Mouse (Mus musculus) embryo, embryonic 9.5 days (tissue): ENCODE results near the gene Spo11.
A peak's percentile ranks its signal among the peaks of the same experiment; 100 is the strongest.

Experiments
- DNase-seq: peaks from one replicate; pipeline ENCODE4 v3.0.0-alpha.2; 2017; ENCODE audit errors: extremely low spot score

The Spo11 gene

GRCm38 (mm10) chr2:173003737-173004136, 26.2 kb downstream of the Spo11 start:
- DNase-seq = no peak

- no peak for DNase-seq
These were observed 32.8 kb downstream of the Spo11 start for GRCm38 (mm10) chr2:173010220-173010717.

- DNase-seq = no peak
These were observed 33.9 kb downstream of the Spo11 start for GRCm38 (mm10) chr2:173011440-173011839.

- DNase-seq = no peak
These were observed 37.3 kb downstream of the Spo11 start for GRCm38 (mm10) chr2:173014741-173015287.

- no peak for DNase-seq
These were observed 40.4 kb downstream of the Spo11 start for GRCm38 (mm10) chr2:173017940-173018339.

- peak; percentile 42 for DNase-seq
These were observed 41.1 kb downstream of the Spo11 start for GRCm38 (mm10) chr2:173018618-173019017.

- no peak for DNase-seq
These were observed 41.8 kb downstream of the Spo11 start for GRCm38 (mm10) chr2:173019322-173019721.

GRCm38 (mm10) chr2:173019790-173020189, 42.3 kb downstream of the Spo11 start:
- DNase-seq = peak; percentile 91

GRCm38 (mm10) chr2:173020430-173020829, 42.9 kb downstream of the Spo11 start, which contains the start of gene Rbm38:
Gene Rbm38, plus strand, starts transcription at chr2:173020498.
- DNase-seq = no peak

- DNase-seq = peak; percentile 90
These were observed 44.1 kb downstream of the Spo11 start for GRCm38 (mm10) chr2:173021633-173022055.

GRCm38 (mm10) chr2:173022056-173022681, 44.7 kb downstream of the Spo11 start:
- DNase-seq = peak; percentile 74

- no peak for DNase-seq
These were observed 45.3 kb downstream of the Spo11 start for GRCm38 (mm10) chr2:173022813-173023212.

GRCm38 (mm10) chr2:173023371-173023851, 45.9 kb downstream of the Spo11 start:
- no peak for DNase-seq

- DNase-seq = no peak
These were observed 46.5 kb downstream of the Spo11 start for GRCm38 (mm10) chr2:173023966-173024365.

GRCm38 (mm10) chr2:173024392-173024791, 46.9 kb downstream of the Spo11 start:
- no peak for DNase-seq

GRCm38 (mm10) chr2:173024938-173025337, 47.4 kb downstream of the Spo11 start:
- no peak for DNase-seq

GRCm38 (mm10) chr2:173026286-173026685, 48.8 kb downstream of the Spo11 start:
- DNase-seq = no peak

GRCm38 (mm10) chr2:173026688-173027131, 49.2 kb downstream of the Spo11 start:
- no peak for DNase-seq

GRCm38 (mm10) chr2:173027169-173027823, 49.8 kb downstream of the Spo11 start:
- DNase-seq = no peak

GRCm38 (mm10) chr2:173027824-173028495, 50.5 kb downstream of the Spo11 start:
- no peak for DNase-seq

- no peak for DNase-seq
These were observed 51.1 kb downstream of the Spo11 start for GRCm38 (mm10) chr2:173028508-173029031.
